Mouse (Mus musculus) MEL (cell line): ENCODE measurements around the gene Tpbgl. TPM values are rescaled to one million over a fixed set of nuclear protein-coding genes. Genes with fewer than 3 reads are reported as not detected.

Experiments
- DNase-seq: peaks from one replicate; pipeline ENCODE4 v3.0.0; 2011; ENCODE audit warnings: low read depth, low spot score
- H3K27ac ChIP-seq: 2 replicates; pipeline ENCODE4 v1.5.1; 2012; ENCODE audit warnings: low read depth, mild to moderate bottlenecking, control low read depth, low read length, moderate library complexity; ENCODE audit not compliant: control insufficient read depth
- H3K27me3 ChIP-seq, 2 experiments: fragments of 150-350 bp in 1 of 2; sonication (generic) in 1 of 2; 2 replicates each; pipeline ENCODE4 v1.6.1; 2012; ENCODE audit warnings: low read length in 2 of 2, mild to moderate bottlenecking in 2 of 2, improper control_type of control experiment in 1 of 2, moderate library complexity in 1 of 2; ENCODE audit not compliant: insufficient read depth in 2 of 2, control insufficient read depth in 1 of 2
- H3K36me3 ChIP-seq, 2 experiments: 2 replicates each; pipeline ENCODE4 v1.6.1; 2012 to 2014; ENCODE audit warnings: low read length in 2 of 2, improper control_type of control experiment in 1 of 2, inconsistent platforms in 1 of 2, mild to moderate bottlenecking in 1 of 2; ENCODE audit not compliant: insufficient read depth in 2 of 2, control insufficient read depth in 1 of 2
- H3K4me1 ChIP-seq, 2 experiments: fragments of 150-350 bp in 1 of 2; sonication (generic) in 1 of 2; 2 replicates each; pipeline ENCODE4 v1.6.1; 2012; ENCODE audit warnings: low read length in 2 of 2, improper control_type of control experiment in 1 of 2, mild to moderate bottlenecking in 1 of 2; ENCODE audit not compliant: insufficient read depth in 2 of 2, control insufficient read depth in 1 of 2
- H3K4me3 ChIP-seq, 2 experiments: fragments of 150-350 bp in 1 of 2; sonication (generic) in 1 of 2; 2 replicates each; pipeline ENCODE4 v1.5.1; 2012; ENCODE audit warnings: low read depth in 2 of 2, low read length in 2 of 2, mild to moderate bottlenecking in 2 of 2, moderate library complexity in 2 of 2, control low read depth in 1 of 2, improper control_type of control experiment in 1 of 2; ENCODE audit not compliant: control insufficient read depth in 1 of 2, insufficient read depth in 1 of 2
- H3K79me2 ChIP-seq: 2 replicates; pipeline ENCODE4 v1.6.1; 2012; ENCODE audit warnings: mild to moderate bottlenecking, low read length, moderate library complexity; ENCODE audit not compliant: control insufficient read depth, poor library complexity, insufficient read depth
- H3K9ac ChIP-seq: 2 replicates; pipeline ENCODE4 v1.6.1; 2012; ENCODE audit warnings: low read depth, mild to moderate bottlenecking, control low read depth, low read length, moderate library complexity; ENCODE audit not compliant: control insufficient read depth, poor library complexity, severe bottlenecking
- H3K9me3 ChIP-seq: fragments of 150-350 bp; sonication (generic); replicated peaks from 2 replicates; pipeline ENCODE4 v1.6.1; 2012; ENCODE audit warnings: mild to moderate bottlenecking, low read length, improper control_type of control experiment, moderate library complexity; ENCODE audit not compliant: insufficient read depth
- CTCF ChIP-seq, 3 experiments: IDR thresholded peaks in 2 of 3; conservative IDR thresholded peaks in 1 of 3; 2 replicates each; pipeline ENCODE4 v1.5.1; 2011 to 2012; ENCODE audit warnings: low read length in 3 of 3, low read depth in 2 of 3, mild to moderate bottlenecking in 2 of 3, improper control_type of control experiment in 1 of 3, inconsistent platforms in 1 of 3, mixed read lengths in 1 of 3, moderate library complexity in 1 of 3; ENCODE audit not compliant: control insufficient read depth in 1 of 3, insufficient read depth in 1 of 3, poor library complexity in 1 of 3, severe bottlenecking in 1 of 3
- EP300 ChIP-seq, 2 experiments: IDR thresholded peaks; 2 replicates each; pipeline ENCODE4 v1.6.1; 2011; ENCODE audit warnings: improper control_type of control experiment in 2 of 2, low read length in 2 of 2, low read depth in 1 of 2, mild to moderate bottlenecking in 1 of 2
- ETS1 ChIP-seq: IDR thresholded peaks from 2 replicates; pipeline ENCODE4 v1.6.1; 2012; ENCODE audit warnings: low read depth, mild to moderate bottlenecking, inconsistent platforms, low read length, improper control_type of control experiment, moderate library complexity
- GABPA ChIP-seq: IDR thresholded peaks from 2 replicates; pipeline ENCODE4 v1.6.1; 2012; ENCODE audit warnings: low read depth, mild to moderate bottlenecking, inconsistent platforms, low read length, improper control_type of control experiment, moderate library complexity
- GATA1 ChIP-seq: IDR thresholded peaks from 2 replicates; pipeline ENCODE4 v1.6.1; 2011; ENCODE audit warnings: low read depth, low read length, improper control_type of control experiment
- KAT2A ChIP-seq: conservative IDR thresholded peaks from 2 replicates; pipeline ENCODE4 v1.6.1; 2012; ENCODE audit warnings: low read depth, low read length, improper control_type of control experiment, inconsistent platforms
- MAX ChIP-seq: IDR thresholded peaks from 2 replicates; pipeline ENCODE4 v1.6.1; 2011; ENCODE audit warnings: low read length, improper control_type of control experiment
- MAZ ChIP-seq: IDR thresholded peaks from 2 replicates; pipeline ENCODE4 v1.6.1; 2012; ENCODE audit warnings: low read depth, mild to moderate bottlenecking, inconsistent platforms, low read length, improper control_type of control experiment
- MXI1 ChIP-seq: IDR thresholded peaks from 2 replicates; pipeline ENCODE4 v1.6.1; 2011; ENCODE audit warnings: mild to moderate bottlenecking, low read depth, low read length, improper control_type of control experiment
- POLR2AphosphoS5 ChIP-seq: IDR thresholded peaks from 2 replicates; pipeline ENCODE4 v1.6.1; 2012; ENCODE audit warnings: low read depth, borderline replicate concordance, mild to moderate bottlenecking, inconsistent platforms, low read length, moderate library complexity, mixed read lengths
- RAD21 ChIP-seq: IDR thresholded peaks from 2 replicates; pipeline ENCODE4 v1.6.1; 2011; ENCODE audit warnings: mild to moderate bottlenecking, low read depth, low read length, improper control_type of control experiment
- RCOR1 ChIP-seq: IDR thresholded peaks from 2 replicates; pipeline ENCODE4 v1.6.1; 2012; ENCODE audit warnings: low read depth, mild to moderate bottlenecking, inconsistent platforms, low read length, improper control_type of control experiment
- SMC3 ChIP-seq: IDR thresholded peaks from 2 replicates; pipeline ENCODE4 v1.6.1; 2011; ENCODE audit warnings: low read depth, low read length, improper control_type of control experiment
- TCF12 ChIP-seq: IDR thresholded peaks from 2 replicates; pipeline ENCODE4 v1.6.1; 2014; ENCODE audit warnings: low read depth, mild to moderate bottlenecking, inconsistent platforms, low read length, improper control_type of control experiment, moderate library complexity
- UBTF ChIP-seq: IDR thresholded peaks from 2 replicates; pipeline ENCODE4 v1.6.1; 2012; ENCODE audit warnings: low read depth, mild to moderate bottlenecking, inconsistent platforms, low read length, improper control_type of control experiment, moderate library complexity, borderline replicate concordance; ENCODE audit not compliant: insufficient read depth
- USF1 ChIP-seq: IDR thresholded peaks from 2 replicates; pipeline ENCODE4 v1.6.1; 2014; ENCODE audit warnings: low read depth, mild to moderate bottlenecking, inconsistent platforms, low read length, improper control_type of control experiment, moderate library complexity
- ZKSCAN1 ChIP-seq: IDR thresholded peaks from 2 replicates; pipeline ENCODE4 v1.6.1; 2012; ENCODE audit warnings: low read depth, mild to moderate bottlenecking, inconsistent platforms, low read length, improper control_type of control experiment, moderate library complexity
- ZMIZ1 ChIP-seq: IDR thresholded peaks from 2 replicates; pipeline ENCODE4 v1.6.1; 2012; ENCODE audit warnings: low read depth, mild to moderate bottlenecking, inconsistent platforms, low read length, improper control_type of control experiment, moderate library complexity
- ZNF384 ChIP-seq: IDR thresholded peaks from 2 replicates; pipeline ENCODE4 v1.6.1; 2012; ENCODE audit warnings: low read depth, mild to moderate bottlenecking, inconsistent platforms, low read length, improper control_type of control experiment
- polyA plus RNA-seq, 2 experiments: library from polyadenylated mRNA; stranded (reverse) in 1 of 2; unstranded in 1 of 2; fragments of >175 nt in 1 of 2; fragments of >200 nt in 1 of 2; gene quantifications; 2 replicates each; pipeline versions ENCODE4 v1.2.1 to v1.2.4; 2012; ENCODE audit warnings: low replicate concordance in 2 of 2, low read depth in 1 of 2; ENCODE audit not compliant: insufficient read length in 2 of 2, insufficient read depth in 1 of 2, missing spikeins in 1 of 2
- total RNA-seq: library from RNA; depleted of rRNA; stranded (reverse); fragments of 300-350 nt; gene quantifications from 2 replicates; pipeline ENCODE4 v1.2.3, GENCODE M21; 2012; rRNA removed

Tpbgl gene
- total RNA-seq, result not detected in 2 replicates
- polyA plus RNA-seq, result not detected

DNA sequence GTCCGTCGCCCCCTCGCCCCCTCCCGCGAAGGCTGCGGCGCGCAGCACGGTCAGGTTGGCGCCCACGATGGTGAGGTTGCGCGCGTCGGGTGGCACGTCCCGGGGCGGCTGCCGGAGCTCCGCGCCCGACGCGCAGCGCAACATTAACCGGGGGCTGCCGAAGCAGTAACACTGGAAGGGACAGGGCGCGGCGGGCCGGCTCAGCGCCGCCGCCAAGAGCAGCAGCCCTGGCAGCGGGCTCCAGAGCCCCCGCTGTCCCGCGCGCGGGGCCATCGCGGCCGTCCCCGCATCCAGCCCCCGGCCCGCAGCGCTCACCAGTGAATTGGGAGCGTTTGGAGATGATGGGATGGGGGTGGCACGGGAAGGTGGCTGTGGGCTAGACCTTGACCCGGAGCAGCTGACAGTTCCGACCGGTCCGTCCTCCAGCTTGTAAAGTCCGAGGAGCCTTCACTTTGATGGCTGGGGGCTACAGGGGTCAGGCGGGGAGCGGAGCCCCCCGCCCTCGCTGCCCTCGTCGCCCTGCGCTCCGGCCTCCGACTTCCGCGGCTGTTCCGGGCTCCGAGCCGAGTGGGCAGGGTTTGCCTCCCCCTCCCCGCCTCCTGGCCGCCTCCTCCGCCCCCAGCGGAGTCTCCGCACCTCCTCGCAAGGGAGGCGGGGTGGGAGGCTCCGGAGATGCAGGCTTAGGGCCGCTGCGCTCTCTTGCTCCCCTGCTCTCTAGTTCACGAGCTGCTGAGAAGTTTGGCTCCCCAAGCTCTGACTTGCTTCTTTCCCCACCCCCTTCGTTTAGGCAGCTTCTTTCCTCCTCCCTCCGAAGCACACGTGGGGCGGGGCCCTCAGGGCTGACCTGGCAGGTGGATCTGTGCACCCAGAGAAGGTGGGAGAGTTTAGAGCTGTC is at the start of gene Tpbgl:
TSS of gene Tpbgl (minus strand) at position 728 of the 895 bp plus-strand sequence.
- no peak within 1 kb of the TSS for H3K4me3 ChIP-seq
- no peak within 1 kb of the TSS for H3K9ac ChIP-seq
- no peak for DNase-seq
- no peaks in the 10 kb centered on the region for H3K4me1 ChIP-seq
- H3K27ac ChIP-seq, result no peak within 1 kb of the TSS
- no peaks in the 10 kb centered on the region for H3K36me3 ChIP-seq
- peaks cover 0 to 3% of the 10 kb centered on the region in 2 experiments; a peak in 1 of 4 replicates for H3K27me3 ChIP-seq
- no peaks in the 10 kb centered on the region for H3K79me2 ChIP-seq
- TF ChIP-seq UBTF (no peak), EP300 (IDR thresholded peaks at IDR 0.05; ENCODE audit: low read depth in 1 of 2, low read length in 2 of 2) (no peak), USF1 (no peak), ZKSCAN1 (no peak), TCF12 (no peak), ETS1 (no peak), MAX (no peak), RAD21 (no peak), POLR2AphosphoS5 (no peak), KAT2A (no peak), SMC3 (no peak), MXI1 (no peak), CTCF (IDR thresholded peaks at IDR 0.05 in 2 of 3, conservative IDR thresholded peaks at IDR 0.05 in 1 of 3; ENCODE audit: control insufficient read depth in 1 of 3, insufficient read depth in 1 of 3, low read depth in 2 of 3, low read length in 3 of 3, poor library complexity in 1 of 3, severe bottlenecking in 1 of 3) (no peak), MAZ (no peak), GATA1 (no peak)
- H3K9me3 ChIP-seq, result no peaks in the 10 kb centered on the region

DNA sequence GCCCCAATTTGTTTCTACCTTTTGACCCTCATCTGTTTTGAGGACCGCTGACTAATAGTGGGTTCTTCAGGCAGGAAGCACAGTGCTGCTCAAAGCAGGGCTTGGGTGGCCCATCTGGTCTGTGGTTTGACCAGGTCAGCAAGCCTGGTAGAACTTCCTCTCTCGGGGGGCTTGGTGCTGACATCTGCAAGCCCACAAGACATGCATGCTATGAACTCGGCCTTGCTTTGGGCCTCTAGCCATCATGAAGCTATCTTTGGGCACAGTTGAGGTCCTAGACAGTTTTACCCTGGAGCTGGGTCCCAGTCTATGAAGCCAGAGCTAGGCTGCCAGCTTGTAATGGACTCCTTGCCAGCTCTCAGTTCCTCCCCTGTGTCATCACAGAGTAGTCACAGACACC is 48.0 kb upstream of the Tpbgl start:
- H3K27ac ChIP-seq, result no peak overlapping the region
- H3K9me3 ChIP-seq, result no peaks in the 10 kb centered on the region
- H3K9ac ChIP-seq, result no peak overlapping the region
- no peak overlapping the region for H3K4me3 ChIP-seq
- no peak for DNase-seq
- peaks cover 0 to 14% of the 10 kb centered on the region in 2 experiments; a peak in 3 of 4 replicates for H3K4me1 ChIP-seq
- H3K79me2 ChIP-seq, result no peaks in the 10 kb centered on the region
- peaks cover 0 to 2% of the 10 kb centered on the region in 2 experiments; a peak in 2 of 4 replicates for H3K36me3 ChIP-seq
- H3K27me3 ChIP-seq, result no peaks in the 10 kb centered on the region; a peak in 1 of 4 replicates
- TF ChIP-seq RCOR1, result no peak
- TF ChIP-seq ZMIZ1, result no peak
- no peak for TF ChIP-seq GABPA
- TF ChIP-seq ZNF384, result no peak
